Mouse (Mus musculus): ENCODE measurements around the gene Sumo1. TPM values are rescaled to one million over a fixed set of nuclear protein-coding genes. Genes with fewer than 3 reads are reported as not detected.

The Sumo1 gene
- total and polyA plus RNA-seq, 3 experiments = 19.5 to 61.4 (median 57.2) TPM

DNA sequence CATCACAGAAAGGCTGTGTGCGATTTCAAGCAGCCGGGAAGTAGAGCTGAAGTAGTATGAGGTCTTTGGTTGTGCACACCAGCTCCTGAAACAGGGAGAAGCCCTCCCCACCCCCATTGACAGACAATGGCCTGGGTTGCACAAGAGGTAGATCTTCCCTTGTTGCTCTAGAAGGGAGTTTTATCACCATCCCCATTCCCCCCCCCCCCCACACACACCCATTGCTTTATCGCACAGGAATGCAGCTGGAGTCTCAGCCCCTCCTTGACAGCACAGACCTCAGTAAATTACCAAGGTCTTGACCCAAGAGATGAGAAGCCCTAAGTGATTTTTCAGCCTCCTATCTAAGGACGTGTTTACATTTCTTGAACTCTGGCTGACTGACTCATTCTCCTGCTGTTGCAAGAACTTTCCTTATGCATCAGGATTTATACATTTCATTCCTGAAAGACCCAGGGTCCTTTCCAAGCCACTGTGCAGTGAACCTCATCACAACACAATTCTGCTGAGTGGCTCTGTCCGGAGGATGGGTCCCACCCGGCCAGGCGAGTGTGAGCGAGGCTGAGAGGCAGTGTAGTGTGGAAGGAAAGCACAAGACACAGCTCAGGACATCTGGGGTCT is 90.4 kb downstream of the Sumo1 start:
- Histone ChIP-seq H3K27ac (no peak overlapping the region), H3K4me1 (ENCODE audit: control insufficient read depth, insufficient read depth, low read length) (no peaks in the 10 kb centered on the region), H3K36me3 (ENCODE audit: control insufficient read depth, insufficient read depth, low read length) (no peaks in the 10 kb centered on the region), H3K9ac (ENCODE audit: low read depth, low read length) (no peak overlapping the region), H3K27me3 (ENCODE audit: control insufficient read depth, insufficient read depth, low read length) (0 out of 2 replicates have a peak, but pooled peaks cover 2% of the 10 kb centered on the region), H3K4me3 (no peak overlapping the region), H3K79me2 (replicated peaks; ENCODE audit: control insufficient read depth, insufficient read depth, low read length) (no peaks in the 10 kb centered on the region)
- 33% methylated on average over 8 of the region's 8 CpGs for WGBS
- TF ChIP-seq CTCF (IDR thresholded peaks at IDR 0.05) (no peak), POLR2A (IDR thresholded peaks at IDR 0.05; ENCODE audit: insufficient read depth, low read depth, low read length) (no peak), EP300 (IDR thresholded peaks at IDR 0.05; ENCODE audit: insufficient read depth, low read depth, low read length) (no peak)
- intact Hi-C loops (cut with DNase I) = loop anchor here (10.0 kb wide), 1 partner anchor 335 kb away; no protein-coding TSS in a partner anchor
- DNase-seq = no peak

DNA sequence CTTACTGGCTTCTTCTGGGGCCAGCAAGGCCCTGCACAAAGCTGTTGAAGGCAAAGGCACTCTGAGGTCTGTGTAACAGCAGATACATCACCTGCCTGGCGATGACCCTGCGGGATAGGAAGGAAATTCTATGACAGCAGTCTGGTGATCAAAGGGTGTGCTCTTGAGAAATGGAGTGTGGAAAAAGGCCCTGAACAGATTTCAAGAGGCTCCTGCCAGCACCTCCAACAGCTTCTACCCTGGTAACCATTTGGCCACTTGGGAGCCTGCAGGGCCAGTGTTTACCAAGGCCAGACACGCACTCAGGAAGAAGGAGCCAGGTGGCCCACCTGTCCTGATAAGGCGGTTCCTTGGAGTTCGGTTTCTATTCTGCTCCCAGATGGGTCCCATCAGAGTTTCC is 91.3 kb downstream of the Sumo1 start:
- no peaks in the 10 kb centered on the region for H3K36me3 ChIP-seq (ENCODE audit: control insufficient read depth, insufficient read depth, low read length)
- TF ChIP-seq POLR2A (IDR thresholded peaks at IDR 0.05; ENCODE audit: insufficient read depth, low read depth, low read length) (no peak), EP300 (IDR thresholded peaks at IDR 0.05; ENCODE audit: insufficient read depth, low read depth, low read length) (no peak), CTCF (IDR thresholded peaks at IDR 0.05) (no peak)
- no peaks in the 10 kb centered on the region for H3K79me2 ChIP-seq (replicated peaks; ENCODE audit: control insufficient read depth, insufficient read depth, low read length)
- H3K27me3 ChIP-seq (ENCODE audit: control insufficient read depth, insufficient read depth, low read length) = 0 out of 2 replicates have a peak, but pooled peaks cover 2% of the 10 kb centered on the region
- no peak for DNase-seq
- 55% methylated on average over 5 of the region's 5 CpGs for WGBS
- no peak overlapping the region for H3K4me3 ChIP-seq
- H3K4me1 ChIP-seq (ENCODE audit: control insufficient read depth, insufficient read depth, low read length) = no peaks in the 10 kb centered on the region
- intact Hi-C loops (cut with DNase I) = no loop called here
- no peak overlapping the region for H3K9ac ChIP-seq (ENCODE audit: low read depth, low read length)
- H3K27ac ChIP-seq = no peak overlapping the region

DNA sequence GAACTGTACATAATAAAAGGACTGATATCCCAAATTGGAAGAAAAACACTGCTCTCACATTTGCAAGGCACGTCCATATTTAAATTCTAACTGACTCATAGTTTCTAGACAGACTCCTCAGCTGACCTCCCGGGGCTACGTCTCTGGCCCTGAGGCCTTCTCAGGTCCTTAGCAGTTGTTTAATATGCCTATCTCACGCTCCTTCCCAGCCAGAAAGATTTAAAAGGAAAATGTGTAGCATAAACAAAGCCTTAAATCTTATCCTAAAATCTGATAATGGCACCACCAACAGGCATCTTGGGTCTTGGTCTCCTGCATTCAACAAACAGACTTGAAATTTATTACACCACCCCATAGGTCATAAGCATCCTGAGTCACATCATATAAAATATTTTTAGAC is 91.9 kb downstream of the Sumo1 start:
- Histone ChIP-seq H3K36me3 (ENCODE audit: control insufficient read depth, insufficient read depth, low read length) (no peaks in the 10 kb centered on the region), H3K27ac (no peak overlapping the region), H3K4me3 (no peak overlapping the region), H3K4me1 (ENCODE audit: control insufficient read depth, insufficient read depth, low read length) (no peaks in the 10 kb centered on the region), H3K79me2 (replicated peaks; ENCODE audit: control insufficient read depth, insufficient read depth, low read length) (no peaks in the 10 kb centered on the region), H3K27me3 (ENCODE audit: control insufficient read depth, insufficient read depth, low read length) (0 out of 2 replicates have a peak, but pooled peaks cover 2% of the 10 kb centered on the region), H3K9ac (ENCODE audit: low read depth, low read length) (no peak overlapping the region)
- no peak for DNase-seq
- intact Hi-C loops (cut with DNase I) = no loop called here
- 80% methylated on average over 4 of the region's 4 CpGs for WGBS
- TF ChIP-seq CTCF (IDR thresholded peaks at IDR 0.05) = no peak
- TF ChIP-seq POLR2A (IDR thresholded peaks at IDR 0.05; ENCODE audit: insufficient read depth, low read depth, low read length) = no peak
- TF ChIP-seq EP300 (IDR thresholded peaks at IDR 0.05; ENCODE audit: insufficient read depth, low read depth, low read length) = no peak

DNA sequence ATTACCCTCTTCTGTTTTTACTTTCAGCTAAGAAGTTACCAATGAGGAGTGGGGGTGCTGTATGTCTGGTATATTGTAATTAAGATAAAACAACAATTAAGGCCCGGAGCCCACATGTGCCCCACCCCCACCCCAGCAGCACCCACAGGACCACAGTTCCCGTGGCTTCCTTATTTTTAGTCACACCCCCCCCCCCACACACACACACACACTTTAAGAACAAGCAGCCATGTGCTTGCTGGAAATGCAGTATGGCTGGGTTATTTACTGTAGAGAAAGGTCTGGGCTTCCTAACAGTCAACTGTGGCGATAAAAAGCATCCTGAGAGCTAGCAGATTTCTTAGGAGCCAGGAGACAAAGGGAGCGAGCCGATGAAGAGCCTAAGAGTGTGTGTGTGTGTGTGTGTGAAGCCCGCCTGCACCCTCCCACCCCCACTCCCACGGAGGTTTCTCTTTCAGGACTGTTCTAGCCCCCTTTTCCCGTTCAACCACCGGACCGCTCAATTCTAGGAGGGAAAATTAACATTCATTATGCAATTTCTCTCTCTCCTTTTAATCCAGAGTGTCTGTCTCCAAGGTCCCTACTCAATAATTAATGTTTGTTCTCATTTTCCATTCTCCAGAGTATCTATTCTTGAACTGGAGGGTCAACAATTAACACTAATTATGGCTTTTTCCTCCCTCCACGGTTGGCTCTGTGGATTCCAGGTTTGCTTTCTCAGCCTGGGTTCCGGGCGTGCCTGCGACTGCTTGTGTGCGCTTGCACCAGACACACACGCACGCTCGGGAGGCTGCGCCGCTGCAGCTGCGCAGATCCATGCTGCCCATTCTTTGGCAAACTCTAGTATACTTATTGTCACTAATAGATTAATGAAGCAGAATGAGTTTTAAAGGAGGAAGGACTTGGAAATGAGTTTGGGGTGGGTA is 96.1 kb downstream of the Sumo1 start:
- no peak for DNase-seq
- Histone ChIP-seq H3K4me1 (ENCODE audit: control insufficient read depth, insufficient read depth, low read length) (no peaks in the 10 kb centered on the region), H3K27ac (no peak overlapping the region), H3K79me2 (replicated peaks; ENCODE audit: control insufficient read depth, insufficient read depth, low read length) (no peaks in the 10 kb centered on the region), H3K9ac (ENCODE audit: low read depth, low read length) (no peak overlapping the region), H3K36me3 (ENCODE audit: control insufficient read depth, insufficient read depth, low read length) (no peaks in the 10 kb centered on the region), H3K4me3 (no peak overlapping the region), H3K27me3 (ENCODE audit: control insufficient read depth, insufficient read depth, low read length) (no peaks in the 10 kb centered on the region)
- no peak for TF ChIP-seq CTCF (IDR thresholded peaks at IDR 0.05)
- no peak for TF ChIP-seq POLR2A (IDR thresholded peaks at IDR 0.05; ENCODE audit: insufficient read depth, low read depth, low read length)
- TF ChIP-seq EP300 (IDR thresholded peaks at IDR 0.05; ENCODE audit: insufficient read depth, low read depth, low read length) = no peak
- WGBS = 52% methylated on average over 21 of the region's 21 CpGs
- intact Hi-C loops (cut with DNase I) = no loop called here

DNA sequence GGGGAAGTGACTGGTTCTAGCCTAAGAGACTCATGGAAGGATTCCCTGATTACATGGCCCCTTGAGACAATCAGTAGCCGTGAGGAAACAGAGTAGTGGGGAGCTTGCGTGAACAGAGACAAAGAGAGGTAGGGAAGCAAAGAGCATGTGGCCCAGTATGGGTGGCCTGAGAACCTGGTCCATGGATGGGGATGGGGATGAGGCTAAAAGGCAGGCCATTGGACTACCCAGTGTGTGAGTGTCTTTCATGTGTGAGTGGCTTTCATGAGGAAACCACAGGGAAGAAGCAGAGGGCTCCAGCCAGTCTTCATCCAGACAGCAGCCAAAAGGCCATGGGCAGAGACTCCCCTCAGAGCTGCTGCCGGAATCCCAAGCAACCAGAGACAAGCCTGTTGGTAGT is 96.8 kb downstream of the Sumo1 start:
- 72% methylated on average over 3 of the region's 3 CpGs for WGBS
- TF ChIP-seq POLR2A (IDR thresholded peaks at IDR 0.05; ENCODE audit: insufficient read depth, low read depth, low read length) (no peak), EP300 (IDR thresholded peaks at IDR 0.05; ENCODE audit: insufficient read depth, low read depth, low read length) (no peak), CTCF (IDR thresholded peaks at IDR 0.05) (no peak)

DNA sequence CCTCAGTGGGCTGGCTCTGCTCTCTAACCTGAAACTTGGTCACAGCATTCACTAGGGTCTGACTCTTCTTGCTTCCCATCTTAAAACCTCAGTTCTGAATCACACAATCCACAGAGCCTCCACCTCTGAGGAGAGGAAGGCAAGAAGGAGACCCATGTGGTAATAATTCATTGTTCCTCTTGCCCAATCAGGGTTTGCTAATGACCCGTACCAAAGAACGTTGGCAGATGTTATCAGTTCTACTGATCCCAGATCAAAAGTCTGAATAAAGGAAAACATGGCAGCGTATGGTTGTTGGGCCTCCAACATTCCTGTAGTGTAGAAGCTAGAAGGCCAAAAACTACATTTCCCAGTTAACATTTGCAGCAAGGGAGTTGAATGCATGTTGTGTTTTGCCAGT is 99.1 kb downstream of the Sumo1 start:
- DNase-seq = no peak
- Histone ChIP-seq H3K79me2 (replicated peaks; ENCODE audit: control insufficient read depth, insufficient read depth, low read length) (no peaks in the 10 kb centered on the region), H3K4me3 (no peak overlapping the region), H3K27ac (no peak overlapping the region), H3K9ac (ENCODE audit: low read depth, low read length) (no peak overlapping the region), H3K4me1 (ENCODE audit: control insufficient read depth, insufficient read depth, low read length) (no peaks in the 10 kb centered on the region), H3K36me3 (ENCODE audit: control insufficient read depth, insufficient read depth, low read length) (no peaks in the 10 kb centered on the region), H3K27me3 (ENCODE audit: control insufficient read depth, insufficient read depth, low read length) (no peaks in the 10 kb centered on the region)
- WGBS = 82% methylated on average over 3 of the region's 3 CpGs
- no peak for TF ChIP-seq POLR2A (IDR thresholded peaks at IDR 0.05; ENCODE audit: insufficient read depth, low read depth, low read length)
- no peak for TF ChIP-seq EP300 (IDR thresholded peaks at IDR 0.05; ENCODE audit: insufficient read depth, low read depth, low read length)
- no peak for TF ChIP-seq CTCF (IDR thresholded peaks at IDR 0.05)
- intact Hi-C loops (cut with DNase I) = no loop called here

More for the DNA sequence above, 96.8 kb downstream of the Sumo1 start:
- no peak overlapping the region for H3K4me3 ChIP-seq
- no peak for DNase-seq
- no peaks in the 10 kb centered on the region for H3K27me3 ChIP-seq (ENCODE audit: control insufficient read depth, insufficient read depth, low read length)
- intact Hi-C loops (cut with DNase I) = no loop called here
- H3K79me2 ChIP-seq (replicated peaks; ENCODE audit: control insufficient read depth, insufficient read depth, low read length) = no peaks in the 10 kb centered on the region
- no peak overlapping the region for H3K27ac ChIP-seq
- no peak overlapping the region for H3K9ac ChIP-seq (ENCODE audit: low read depth, low read length)
- no peaks in the 10 kb centered on the region for H3K36me3 ChIP-seq (ENCODE audit: control insufficient read depth, insufficient read depth, low read length)
- no peaks in the 10 kb centered on the region for H3K4me1 ChIP-seq (ENCODE audit: control insufficient read depth, insufficient read depth, low read length)
